Mouse (Mus musculus) spleen, adult 2 months (tissue): ENCODE results near the gene Tmem213.

Experiments
- CTCF ChIP-seq: fragments of 200-500 bp; IDR thresholded peaks from 2 replicates; pipeline ENCODE4 v1.5.1; 2011; ENCODE audit warnings: mild to moderate bottlenecking, inconsistent platforms; ENCODE audit not compliant: insufficient read depth, insufficient read length, insufficient replicate concordance; ENCODE audit errors: extremely low read depth
- POLR2A ChIP-seq: fragments of 200-500 bp; IDR thresholded peaks from 2 replicates; pipeline ENCODE4 v1.6.1; 2011; ENCODE audit warnings: low read depth, low read length, inconsistent platforms

DNA sequence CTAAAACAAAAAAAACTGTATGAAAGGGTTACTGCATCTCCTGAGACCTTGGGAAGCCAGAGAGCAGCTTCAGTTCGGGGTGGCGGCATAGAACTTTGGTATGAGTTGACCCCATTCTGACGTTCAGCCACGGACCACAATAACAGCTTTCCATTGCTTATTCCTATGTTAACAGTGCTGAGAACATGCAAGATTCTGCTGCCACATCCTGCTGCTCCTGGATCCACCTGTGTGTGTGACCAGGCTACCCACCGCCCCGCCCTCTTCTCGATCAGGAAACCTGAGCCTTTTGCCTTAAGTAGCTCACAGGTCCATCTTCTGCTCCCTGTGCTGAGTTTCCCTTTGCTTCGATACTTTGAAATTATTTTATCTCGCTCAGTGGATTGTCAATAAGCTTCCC lies 3.1 kb upstream of the Tmem213 start:
- no peak for TF ChIP-seq POLR2A
- no peak for TF ChIP-seq CTCF
